Mouse (Mus musculus) telencephalon, adult 2 months (tissue): ENCODE results near the gene Pla2g2d.
A peak's percentile ranks its signal among the peaks of the same experiment; 100 is the strongest.
"Not testable (repeated sequence)": the region's sequence is repeated elsewhere in the genome, so short reads cannot be mapped to it uniquely, and the experiment has no call there.

Experiments used
- DNase-seq: peaks from one replicate; pipeline ENCODE4 v3.0.0-alpha.2; 2011; ENCODE audit warnings: low read depth, low spot score

Gene Pla2g2d

GRCm38 (mm10) chr4:138780300-138780699 is 4.8 kb downstream of the Pla2g2d start:
- no peak for DNase-seq

GRCm38 (mm10) chr4:138782098-138782497 is 6.6 kb downstream of the Pla2g2d start:
- DNase-seq: peak; percentile 72

- no peak for DNase-seq
Observed at GRCm38 (mm10) chr4:138785721-138786120, 10.2 kb downstream of the Pla2g2d start.

- no peak for DNase-seq
Observed at GRCm38 (mm10) chr4:138786141-138786540, 10.6 kb downstream of the Pla2g2d start.

DNA sequence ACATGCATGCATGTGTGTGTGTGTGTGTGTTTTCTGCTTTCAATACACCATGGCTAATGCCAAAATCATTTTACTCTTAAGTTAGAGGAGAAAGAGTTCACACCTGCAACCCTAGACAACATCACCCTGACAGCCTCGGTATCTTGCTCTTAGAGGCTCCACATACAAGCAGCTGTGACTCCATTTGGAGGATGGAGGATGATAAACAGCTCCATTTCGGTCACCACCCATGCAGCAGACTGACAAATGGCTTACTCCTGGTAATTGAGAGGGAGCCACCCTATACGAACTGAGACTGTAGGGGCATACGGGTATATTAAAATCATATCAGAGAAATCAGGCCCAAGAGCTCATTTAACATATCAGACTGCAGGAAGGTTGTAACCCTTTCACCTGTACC is 12.8 kb downstream of the Pla2g2d start:
- no peak for DNase-seq

DNA sequence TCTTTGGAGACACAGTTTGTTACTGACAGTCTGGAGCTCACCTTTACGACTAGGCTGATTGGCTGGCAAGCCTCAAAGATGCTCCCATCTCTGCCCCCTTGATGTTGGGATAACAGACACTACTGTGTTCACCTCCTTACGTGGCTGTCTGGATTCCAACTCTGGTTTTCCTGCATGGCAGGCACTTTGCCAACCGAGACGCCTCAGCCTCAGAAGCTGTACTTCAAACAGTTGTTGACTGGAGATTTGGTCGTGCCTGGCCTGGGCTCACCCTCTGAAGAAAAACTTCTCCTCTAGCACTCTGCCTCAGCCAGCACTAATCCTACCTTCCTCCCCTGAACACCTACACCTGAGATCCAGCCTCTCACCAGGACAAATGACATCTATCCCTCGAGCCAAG is 15.9 kb downstream of the Pla2g2d start:
- no peak for DNase-seq

DNA sequence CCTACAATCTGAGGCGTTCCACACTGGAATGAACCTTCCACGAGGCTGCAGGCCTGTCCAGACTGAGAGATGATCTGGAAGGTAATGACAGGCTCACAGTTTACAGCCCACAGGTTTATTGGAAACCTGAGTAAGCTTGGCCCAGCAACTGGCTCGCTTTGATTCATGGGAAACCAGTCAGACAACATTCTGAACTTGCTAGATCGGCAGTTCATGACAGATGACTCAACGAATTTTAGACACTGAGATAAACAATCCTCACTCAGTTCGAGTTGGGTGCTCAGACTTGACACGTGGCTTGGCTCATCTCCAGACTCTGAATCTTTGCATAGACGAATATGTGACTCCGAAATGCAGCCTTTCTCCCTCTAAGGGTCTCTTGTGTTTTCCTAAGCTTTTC is 17.1 kb downstream of the Pla2g2d start:
- DNase-seq: no peak

DNA sequence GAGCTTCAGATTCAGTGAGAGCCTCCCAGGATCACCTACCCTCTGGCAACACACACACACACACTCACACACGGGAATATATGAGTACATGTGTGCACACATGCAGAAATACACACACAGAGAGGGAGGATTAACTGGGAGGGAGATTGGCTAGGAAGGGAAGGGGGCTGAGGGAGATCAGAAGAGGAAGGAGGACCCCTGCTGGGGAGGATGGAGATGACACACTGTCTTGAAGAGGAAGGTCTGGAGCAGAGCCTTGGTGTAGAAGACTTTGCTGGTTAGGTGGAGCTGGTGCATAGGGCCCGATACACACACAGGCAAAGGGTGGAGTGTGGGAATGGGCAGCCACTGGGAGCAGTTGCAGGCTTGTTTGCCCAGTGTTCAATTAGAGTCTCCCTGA is 17.7 kb downstream of the Pla2g2d start:
- DNase-seq: no peak

- no peak for DNase-seq
Observed at GRCm38 (mm10) chr4:138794344-138794743, 18.8 kb downstream of the Pla2g2d start.

GRCm38 (mm10) chr4:138796513-138797216 is 21.1 kb downstream of the Pla2g2d start:
- DNase-seq: no peak

DNA sequence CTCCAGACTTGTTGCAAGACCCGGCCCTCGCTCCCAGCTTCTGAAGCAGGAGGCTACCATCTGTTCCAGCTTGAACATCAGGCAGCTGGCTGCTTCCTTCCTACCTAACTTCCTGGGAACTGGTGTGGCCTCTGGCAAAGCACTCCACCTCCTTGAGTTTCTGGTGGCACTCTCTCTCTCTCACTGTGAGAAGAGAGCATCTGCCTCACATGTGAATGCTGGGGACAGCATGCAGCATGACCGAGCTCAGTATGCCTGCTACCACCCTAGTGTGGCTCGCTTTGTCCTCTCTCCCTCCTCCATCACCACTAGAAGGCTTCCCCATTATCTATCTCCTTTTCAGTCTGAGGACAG is 21.7 kb downstream of the Pla2g2d start:
- DNase-seq: peak; percentile 71

DNA sequence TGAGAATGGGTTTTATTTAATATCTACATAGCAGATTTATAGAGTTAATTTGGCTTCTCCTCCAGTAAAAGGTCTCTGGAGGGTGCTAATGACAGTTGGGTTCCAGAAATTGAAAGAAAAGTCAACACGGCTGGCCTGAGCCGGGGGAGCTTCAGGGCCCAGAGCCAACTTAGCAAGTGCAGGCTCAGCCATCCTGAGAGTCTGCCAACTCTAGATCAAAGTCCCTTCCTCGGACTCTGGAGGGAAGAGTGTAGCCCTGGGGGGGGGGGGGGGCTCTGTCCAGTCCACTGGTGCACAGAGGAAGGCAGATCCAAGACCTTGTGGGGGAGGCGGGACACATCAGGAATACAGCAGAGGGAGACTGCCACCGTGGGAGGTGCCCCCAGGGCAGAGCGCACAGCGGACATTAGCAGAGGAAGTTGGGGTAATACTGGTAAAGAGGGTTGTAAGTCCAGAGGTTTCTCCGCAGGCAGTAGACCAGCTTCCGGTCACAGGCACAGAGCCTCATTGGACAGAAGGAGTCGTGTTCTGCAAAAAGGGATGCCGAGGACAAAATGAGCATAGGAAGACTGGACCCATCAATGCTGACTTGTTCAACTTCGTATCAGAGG is 24.7 kb downstream of the Pla2g2d start:
- no peak for DNase-seq

GRCm38 (mm10) chr4:138801631-138802030 is 26.1 kb downstream of the Pla2g2d start:
- DNase-seq: peak; percentile 93

GRCm38 (mm10) chr4:138802917-138803316 is 27.4 kb downstream of the Pla2g2d start:
- DNase-seq: no peak

GRCm38 (mm10) chr4:138805248-138805647 is 29.7 kb downstream of the Pla2g2d start:
- no peak for DNase-seq

GRCm38 (mm10) chr4:138806160-138806559 is 30.6 kb downstream of the Pla2g2d start:
- DNase-seq: no peak

DNA sequence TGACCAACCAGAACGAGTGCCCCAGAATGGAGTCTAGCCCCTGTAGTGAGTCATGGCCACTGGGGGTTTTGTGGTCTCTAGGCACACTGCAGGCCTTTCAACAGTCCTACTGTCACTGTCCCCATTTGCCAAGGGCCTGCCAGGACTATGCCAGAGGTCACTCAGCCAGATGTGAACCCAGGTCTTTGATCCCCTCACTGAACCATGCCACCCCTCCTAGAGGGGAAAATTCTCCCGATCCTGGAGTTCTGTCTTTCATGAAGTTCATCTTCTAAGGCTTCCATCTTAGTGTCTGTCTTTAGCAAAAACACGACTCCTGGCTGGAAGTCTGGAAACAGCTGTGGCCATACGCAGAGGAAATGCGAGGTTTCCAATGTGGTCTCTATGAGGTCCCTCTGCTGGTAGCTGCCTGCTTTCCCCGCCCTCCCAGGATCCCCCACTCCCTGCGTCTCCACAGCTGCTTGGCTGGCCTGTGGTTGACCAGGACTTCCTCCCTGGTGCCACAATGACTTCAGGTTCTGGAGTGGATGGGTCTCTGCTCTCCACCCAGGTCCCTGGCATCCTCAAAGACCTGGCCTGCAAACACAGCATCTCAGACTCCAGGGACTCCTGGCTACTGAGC is 31.5 kb downstream of the Pla2g2d start:
- DNase-seq: no peak

- DNase-seq: no peak
Observed at GRCm38 (mm10) chr4:138816166-138816565, 40.6 kb downstream of the Pla2g2d start.

GRCm38 (mm10) chr4:138817736-138818135 is 42.2 kb downstream of the Pla2g2d start:
- DNase-seq: no peak

GRCm38 (mm10) chr4:138819101-138819500 is 43.6 kb downstream of the Pla2g2d start:
- DNase-seq: no peak

DNA sequence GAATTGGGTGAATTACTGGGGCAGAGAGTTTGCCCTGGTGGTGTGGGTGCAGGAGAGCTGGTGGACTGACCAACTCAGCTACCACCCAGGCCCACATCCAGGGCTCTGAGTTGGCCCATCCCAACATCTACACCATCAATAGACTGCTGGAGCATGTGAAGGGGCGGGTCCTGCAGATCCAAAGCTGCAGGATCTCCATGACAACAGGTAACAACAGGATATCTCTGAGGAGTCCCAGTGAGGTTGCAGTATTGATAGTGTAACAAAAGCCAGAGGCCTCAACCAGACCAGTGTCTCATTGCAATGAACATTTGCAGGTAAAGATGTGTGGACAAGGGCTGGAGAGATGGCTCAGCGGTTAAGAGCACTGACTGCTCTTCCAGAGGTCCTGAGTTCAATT is 45.5 kb downstream of the Pla2g2d start:
- DNase-seq: no peak

DNA sequence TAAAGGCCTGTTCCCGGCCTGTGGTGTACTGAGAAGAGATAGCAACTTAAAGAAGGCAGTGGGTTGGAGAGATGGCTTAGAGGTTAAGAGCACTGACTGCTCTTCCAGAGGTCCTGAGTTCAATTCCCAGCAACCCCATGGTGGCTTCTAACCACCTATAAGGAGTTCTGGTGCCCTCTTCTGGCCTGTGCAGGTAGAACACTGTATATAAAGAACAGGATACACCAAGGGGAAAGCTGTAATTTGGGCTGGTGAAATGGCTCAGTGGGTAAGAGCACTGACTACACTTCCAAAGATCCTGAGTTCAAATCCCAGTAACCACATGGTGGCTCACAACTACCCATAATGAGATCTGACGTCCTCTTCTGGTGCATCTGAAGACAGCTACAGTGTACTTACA is 48.6 kb downstream of the Pla2g2d start:
- not testable (repeated sequence) for DNase-seq

DNA sequence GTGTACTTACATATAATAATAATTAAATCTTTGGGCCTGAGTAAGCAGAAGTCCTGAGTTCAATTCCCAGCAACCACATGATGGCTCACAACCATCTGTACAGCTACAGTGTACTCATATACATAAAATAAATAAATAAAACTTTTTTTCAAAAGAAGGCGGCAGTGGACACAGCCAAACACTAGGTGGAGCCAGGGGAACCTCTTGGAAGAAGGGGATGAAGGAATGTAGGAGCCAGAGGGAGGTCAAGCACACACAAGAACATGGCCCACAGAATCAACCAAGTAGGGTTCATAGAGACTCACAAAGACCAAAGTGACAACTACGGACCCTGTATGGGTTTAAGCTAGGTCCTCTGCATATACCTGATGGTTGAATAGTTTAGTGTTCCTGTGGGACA is 49.1 kb downstream of the Pla2g2d start:
- DNase-seq: no peak
